ENCODE assay signal across 9 mouse cellular contexts in genomic region chr11:114679582-114679981, GRCm38 (mm10). TPM values are rescaled to one million over a fixed set of nuclear protein-coding genes. Genes with fewer than 3 reads are reported as not detected.
DNase-seq lines count a peak whose midpoint lies in the region; ATAC-seq and TF ChIP-seq lines count a peak whose summit lies in the region.
"Had no signal": no experiment of that assay in that cellular context is flagged by ENCODE, and none has a peak within 500 bp of the region (broad histone marks: within the 10 kb centered on the region; RNA-seq: fewer than 3 reads in every experiment).

No protein-coding gene starts in this region.

- TF ChIP-seq CTCF in liver, adult 2 months (IDR thresholded peaks at IDR 0.05; ENCODE audit: low read depth, low read length) = no peak
- TF ChIP-seq CTCF in small intestine, adult 2 months (IDR thresholded peaks at IDR 0.05; ENCODE audit: extremely low read depth, insufficient read length, insufficient replicate concordance, low read depth, low read length) = no peak

- no peak for TF ChIP-seq POLR2A in liver, adult 2 months (IDR thresholded peaks at IDR 0.05; ENCODE audit: extremely low read depth, insufficient read depth, low read length)
- TF ChIP-seq POLR2A in small intestine, adult 2 months (IDR thresholded peaks at IDR 0.05; ENCODE audit: low read depth, low read length) = no peak

- H3K79me2 ChIP-seq in liver, adult 2 months (ENCODE audit: control insufficient read depth, insufficient read depth, low read length) = peaks cover 33% of the 10 kb centered on the region; the same call in 1 of the 2 replicates

- H3K9me3 ChIP-seq in intestine, embryonic 16.5 days (ENCODE audit: control insufficient read depth, low read length) = no peaks in the 10 kb centered on the region
- H3K9me3 ChIP-seq in forebrain, embryonic 11.5 days (ENCODE audit: control insufficient read depth, low read length) = no peaks in the 10 kb centered on the region
- no peaks in the 10 kb centered on the region for H3K9me3 ChIP-seq in midbrain, embryonic 13.5 days

- ATAC-seq in intestine, embryonic 16.5 days = no peak
- ATAC-seq in forebrain, embryonic 11.5 days (replicated peaks; ENCODE audit: low FRiP score) = no peak
- no peak for ATAC-seq in midbrain, embryonic 13.5 days

- intact Hi-C loops in left cerebral cortex, postnatal 36 days (cut with DNase I) = loop anchor here (5.0 to 10.0 kb wide), 3 partner anchors 48 to 235 kb away; partner anchors contain the start of genes Btbd17, Dnaic2 and Gpr142

- no peak overlapping the region for H3K4me3 ChIP-seq in liver, adult 2 months (ENCODE audit: insufficient read depth, low read depth, low read length)
- H3K4me3 ChIP-seq in intestine, embryonic 16.5 days (ENCODE audit: low read length) = no peak overlapping the region
- H3K4me3 ChIP-seq in small intestine, adult 2 months (ENCODE audit: low read depth, low read length) = no peak overlapping the region
- H3K4me3 ChIP-seq in forebrain, embryonic 11.5 days (ENCODE audit: low read depth, low read length) = no peak overlapping the region
- no peak overlapping the region for H3K4me3 ChIP-seq in midbrain, embryonic 13.5 days (replicated peaks)

- peak; percentile 44 for DNase-seq in liver, adult 2 months (ENCODE audit: extremely low read depth, low read depth, low spot score)
- no peak for DNase-seq in liver
- DNase-seq in cerebellum, postnatal 10 days = peak; percentile 68 to 69
- no peak for DNase-seq in forebrain, embryonic 11.5 days (ENCODE audit: low spot score)
- no peak for DNase-seq in left cerebral cortex, postnatal 36 days (ENCODE audit: low spot score in 2 of 2)
- DNase-seq: layer of hippocampus, adult 9-11 months had no signal

- H3K4me1 ChIP-seq in liver, adult 2 months (ENCODE audit: control insufficient read depth, insufficient read depth, low read length) = peaks cover 59% of the 10 kb centered on the region
- H3K4me1 ChIP-seq in intestine, embryonic 16.5 days (ENCODE audit: control insufficient read depth, insufficient read depth, low read length) = peaks cover 27% of the 10 kb centered on the region
- H3K4me1 ChIP-seq in small intestine, adult 2 months (ENCODE audit: control insufficient read depth, insufficient read depth, insufficient read length, low read length) = peaks cover 49% of the 10 kb centered on the region
- peaks cover 7% of the 10 kb centered on the region; the same call in 1 of the 2 replicates for H3K4me1 ChIP-seq in forebrain, embryonic 11.5 days (replicated peaks; ENCODE audit: control insufficient read depth, insufficient read depth, low read length)
- peaks cover 39% of the 10 kb centered on the region for H3K4me1 ChIP-seq in midbrain, embryonic 13.5 days (replicated peaks)

- 30% methylated on average over 8 of the region's 8 CpGs for WGBS in liver, adult 2 months
- 44% methylated on average over 8 of the region's 8 CpGs for WGBS in intestine, embryonic 16.5 days
- WGBS in small intestine, adult 2 months = 14% methylated on average over 8 of the region's 8 CpGs
- WGBS in forebrain, embryonic 11.5 days = 83% methylated on average over 8 of the region's 8 CpGs
- 79% methylated on average over 8 of the region's 8 CpGs for WGBS in midbrain, embryonic 13.5 days

- peak overlapping the region; percentile 56 for H3K27ac ChIP-seq in liver, adult 2 months (replicated peaks; ENCODE audit: insufficient read depth, low read depth, low read length)
- H3K27ac ChIP-seq in intestine, embryonic 16.5 days (ENCODE audit: low read length) = peak overlapping the region; percentile 68
- peak overlapping the region; percentile 57 for H3K27ac ChIP-seq in small intestine, adult 2 months (ENCODE audit: insufficient read depth, low read depth, low read length)
- H3K27ac ChIP-seq in forebrain, embryonic 11.5 days (ENCODE audit: low read depth, low read length) = no peak overlapping the region
- H3K27ac ChIP-seq in midbrain, embryonic 13.5 days = no peak overlapping the region

- H3K27me3 ChIP-seq in liver, adult 2 months (ENCODE audit: control insufficient read depth, insufficient read depth, low read length) = no peaks in the 10 kb centered on the region
- H3K27me3 ChIP-seq in intestine, embryonic 16.5 days (replicated peaks; ENCODE audit: control insufficient read depth, insufficient read depth, low read length) = no peaks in the 10 kb centered on the region
- no peaks in the 10 kb centered on the region for H3K27me3 ChIP-seq in small intestine, adult 2 months (ENCODE audit: control insufficient read depth, insufficient read depth, low read length)
- peaks cover 4% of the 10 kb centered on the region; the same call in 1 of the 2 replicates for H3K27me3 ChIP-seq in forebrain, embryonic 11.5 days (ENCODE audit: control insufficient read depth, insufficient read depth, low read length)
- peaks cover 23% of the 10 kb centered on the region for H3K27me3 ChIP-seq in midbrain, embryonic 13.5 days

- H3K9ac ChIP-seq in liver, adult 2 months (ENCODE audit: low read depth, low read length) = 0 out of 2 replicates have a peak overlapping the region, but pooled peaks have one; percentile 7
- H3K9ac ChIP-seq in intestine, embryonic 16.5 days (ENCODE audit: low read depth, low read length) = peak overlapping the region; percentile 25; the same call in 1 of the 2 replicates
- H3K9ac ChIP-seq in forebrain, embryonic 11.5 days (ENCODE audit: low read length) = no peak overlapping the region
- H3K9ac ChIP-seq in midbrain, embryonic 13.5 days (replicated peaks) = no peak overlapping the region; the same call in 1 of the 2 replicates

- 0 out of 2 replicates have a peak overlapping the region, but pooled peaks have one; percentile 9 for H3K4me2 ChIP-seq in intestine, embryonic 16.5 days (ENCODE audit: low read depth, low read length)
- H3K4me2 ChIP-seq in forebrain, embryonic 11.5 days (ENCODE audit: low read depth, low read length, severe bottlenecking) = no peak overlapping the region
- no peak overlapping the region for H3K4me2 ChIP-seq in midbrain, embryonic 13.5 days (replicated peaks)

- no peaks in the 10 kb centered on the region for H3K36me3 ChIP-seq in liver, adult 2 months (ENCODE audit: control insufficient read depth, insufficient read depth, low read length)
- no peaks in the 10 kb centered on the region for H3K36me3 ChIP-seq in intestine, embryonic 16.5 days (ENCODE audit: control insufficient read depth, insufficient read depth, low read length)
- no peaks in the 10 kb centered on the region for H3K36me3 ChIP-seq in small intestine, adult 2 months (ENCODE audit: control insufficient read depth, insufficient read depth, low read length)
- no peaks in the 10 kb centered on the region for H3K36me3 ChIP-seq in forebrain, embryonic 11.5 days (ENCODE audit: control insufficient read depth, insufficient read depth, low read length)
- no peaks in the 10 kb centered on the region for H3K36me3 ChIP-seq in midbrain, embryonic 13.5 days

RNA-seq across cellular contexts. Expression of gene Ttyh2, which starts 4.4 kb away (rescaled TPM):
- 25.6 and 42.6 TPM in 2 replicates for total RNA-seq in liver, adult 2 months (2014; rRNA removed)
- polyA plus RNA-seq in liver, adult 2 months (2012; rRNA removed) = 65.5 and 66.9 TPM in 2 replicates
- polyA plus RNA-seq in intestine, embryonic 16.5 days (2015; fragmentation: Nextera tagmentation; extraction: Ambion mirVana) = 39.1 and 48.3 TPM in 2 replicates
- polyA plus RNA-seq in small intestine, adult 2 months (2012; rRNA removed) = 63.4 and 130 TPM in 2 replicates
- 10.5 and 11.7 TPM in 2 replicates for polyA plus RNA-seq in forebrain, embryonic 11.5 days (2014; fragmentation: Nextera tagmentation; extraction: Ambion mirVana)
- total RNA-seq in left cerebral cortex, postnatal 36 days (2021) = 10 to 100 TPM; 20.8 to 31.0 TPM
- polyA plus RNA-seq in midbrain, embryonic 13.5 days (2015; fragmentation: Nextera tagmentation; extraction: Ambion mirVana) = 24.2 and 24.6 TPM in 2 replicates

RNA-seq across cellular contexts. Expression of gene Rpl38, which starts 11.3 kb away (rescaled TPM):
- total RNA-seq in liver, adult 2 months (2014; rRNA removed) = 969 and 1,006 TPM in 2 replicates
- polyA plus RNA-seq in liver, adult 2 months (2012; rRNA removed) = 245 and 258 TPM in 2 replicates
- polyA plus RNA-seq in intestine, embryonic 16.5 days (2015; fragmentation: Nextera tagmentation; extraction: Ambion mirVana) = 894 and 926 TPM in 2 replicates
- polyA plus RNA-seq in small intestine, adult 2 months (2012; rRNA removed) = 103 and 130 TPM in 2 replicates
- polyA plus RNA-seq in forebrain, embryonic 11.5 days (2014; fragmentation: Nextera tagmentation; extraction: Ambion mirVana) = 852 and 943 TPM in 2 replicates
- total RNA-seq in left cerebral cortex, postnatal 36 days (2021) = 100 to 1,000 TPM; 750 to 833 TPM
- 826 and 835 TPM in 2 replicates for polyA plus RNA-seq in midbrain, embryonic 13.5 days (2015; fragmentation: Nextera tagmentation; extraction: Ambion mirVana)

RNA-seq across cellular contexts. Expression of gene Dnaic2, which starts 47.6 kb away (rescaled TPM):
- total RNA-seq in liver, adult 2 months (2014; rRNA removed) = not detected in 2 replicates
- polyA plus RNA-seq in liver, adult 2 months (2012; rRNA removed) = 0.13 TPM in 1 of 2 replicates, not detected in the other
- polyA plus RNA-seq in intestine, embryonic 16.5 days (2015; fragmentation: Nextera tagmentation; extraction: Ambion mirVana) = 0.39 and 0.50 TPM in 2 replicates
- polyA plus RNA-seq in small intestine, adult 2 months (2012; rRNA removed) = 0.30 and 0.56 TPM in 2 replicates
- 0.96 and 1.1 TPM in 2 replicates for polyA plus RNA-seq in forebrain, embryonic 11.5 days (2014; fragmentation: Nextera tagmentation; extraction: Ambion mirVana)
- total RNA-seq in left cerebral cortex, postnatal 36 days (2021) = 1 to 10 TPM in 1 of 2 experiments, under 1 TPM in 1; 0.91 to 2.1 TPM
- 1.6 and 1.7 TPM in 2 replicates for polyA plus RNA-seq in midbrain, embryonic 13.5 days (2015; fragmentation: Nextera tagmentation; extraction: Ambion mirVana)

Comparison
In these comparisons a context has a peak if more than half of its experiments do, and no peak if none do; other contexts are left out.
1. DNase-seq: peak in liver, adult 2 months (single experiment) and cerebellum, postnatal 10 days (2 of 2); none in liver (single experiment), forebrain, embryonic 11.5 days (single experiment) and left cerebral cortex, postnatal 36 days (0 of 2).
2. H3K27ac ChIP-seq: peak in liver, adult 2 months (single experiment), intestine, embryonic 16.5 days (single experiment) and small intestine, adult 2 months (single experiment); none in forebrain, embryonic 11.5 days (single experiment) and midbrain, embryonic 13.5 days (single experiment).
3. H3K9ac ChIP-seq: peak in liver, adult 2 months (single experiment) and intestine, embryonic 16.5 days (single experiment); none in forebrain, embryonic 11.5 days (single experiment) and midbrain, embryonic 13.5 days (single experiment).